Mouse (Mus musculus) MEL (cell line): ENCODE data around the gene Dlk1.

Experiments used
- CHD2 ChIP-seq: IDR thresholded peaks from 2 replicates; pipeline ENCODE4 v1.6.1; 2011; ENCODE audit warnings: low read length, improper control_type of control experiment
- CTCF ChIP-seq, 3 experiments: IDR thresholded peaks in 2 of 3; conservative IDR thresholded peaks in 1 of 3; 2 replicates each; pipeline ENCODE4 v1.5.1; 2011 to 2012; ENCODE audit warnings: low read length in 3 of 3, low read depth in 2 of 3, mild to moderate bottlenecking in 2 of 3, improper control_type of control experiment in 1 of 3, inconsistent platforms in 1 of 3, mixed read lengths in 1 of 3, moderate library complexity in 1 of 3; ENCODE audit not compliant: control insufficient read depth in 1 of 3, insufficient read depth in 1 of 3, poor library complexity in 1 of 3, severe bottlenecking in 1 of 3
- EP300 ChIP-seq, 2 experiments: IDR thresholded peaks; 2 replicates each; pipeline ENCODE4 v1.6.1; 2011; ENCODE audit warnings: improper control_type of control experiment in 2 of 2, low read length in 2 of 2, low read depth in 1 of 2, mild to moderate bottlenecking in 1 of 2
- GATA1 ChIP-seq: IDR thresholded peaks from 2 replicates; pipeline ENCODE4 v1.6.1; 2011; ENCODE audit warnings: low read depth, low read length, improper control_type of control experiment
- KAT2A ChIP-seq: conservative IDR thresholded peaks from 2 replicates; pipeline ENCODE4 v1.6.1; 2012; ENCODE audit warnings: low read depth, low read length, improper control_type of control experiment, inconsistent platforms
- MAFK ChIP-seq: IDR thresholded peaks from 2 replicates; pipeline ENCODE4 v1.6.1; 2011; ENCODE audit warnings: low read depth, mild to moderate bottlenecking, low read length, improper control_type of control experiment, borderline replicate concordance
- NRF1 ChIP-seq: IDR thresholded peaks from 2 replicates; pipeline ENCODE4 v1.6.1; 2014; ENCODE audit warnings: low read depth, mild to moderate bottlenecking, inconsistent platforms, low read length, improper control_type of control experiment, moderate library complexity; ENCODE audit not compliant: poor library complexity, insufficient read depth, severe bottlenecking
- POLR2A ChIP-seq, 2 experiments: IDR thresholded peaks; 2 replicates each; pipeline ENCODE4 v1.6.1; 2011 to 2012; ENCODE audit warnings: low read length in 2 of 2, mild to moderate bottlenecking in 2 of 2, control low read depth in 1 of 2, improper control_type of control experiment in 1 of 2, low read depth in 1 of 2, moderate library complexity in 1 of 2; ENCODE audit not compliant: control insufficient read depth in 1 of 2, insufficient read depth in 1 of 2, poor library complexity in 1 of 2
- RCOR1 ChIP-seq: IDR thresholded peaks from 2 replicates; pipeline ENCODE4 v1.6.1; 2012; ENCODE audit warnings: low read depth, mild to moderate bottlenecking, inconsistent platforms, low read length, improper control_type of control experiment
- SMC3 ChIP-seq: IDR thresholded peaks from 2 replicates; pipeline ENCODE4 v1.6.1; 2011; ENCODE audit warnings: low read depth, low read length, improper control_type of control experiment
- TBP ChIP-seq: IDR thresholded peaks from 2 replicates; pipeline ENCODE4 v1.8.0; 2011; ENCODE audit warnings: low read depth, low read length, improper control_type of control experiment
- ZC3H11A ChIP-seq: IDR thresholded peaks from 2 replicates; pipeline ENCODE4 v1.6.1; 2012; ENCODE audit warnings: low read depth, mild to moderate bottlenecking, inconsistent platforms, low read length, improper control_type of control experiment
- ZKSCAN1 ChIP-seq: IDR thresholded peaks from 2 replicates; pipeline ENCODE4 v1.6.1; 2012; ENCODE audit warnings: low read depth, mild to moderate bottlenecking, inconsistent platforms, low read length, improper control_type of control experiment, moderate library complexity
- ZNF384 ChIP-seq: IDR thresholded peaks from 2 replicates; pipeline ENCODE4 v1.6.1; 2012; ENCODE audit warnings: low read depth, mild to moderate bottlenecking, inconsistent platforms, low read length, improper control_type of control experiment

DNA sequence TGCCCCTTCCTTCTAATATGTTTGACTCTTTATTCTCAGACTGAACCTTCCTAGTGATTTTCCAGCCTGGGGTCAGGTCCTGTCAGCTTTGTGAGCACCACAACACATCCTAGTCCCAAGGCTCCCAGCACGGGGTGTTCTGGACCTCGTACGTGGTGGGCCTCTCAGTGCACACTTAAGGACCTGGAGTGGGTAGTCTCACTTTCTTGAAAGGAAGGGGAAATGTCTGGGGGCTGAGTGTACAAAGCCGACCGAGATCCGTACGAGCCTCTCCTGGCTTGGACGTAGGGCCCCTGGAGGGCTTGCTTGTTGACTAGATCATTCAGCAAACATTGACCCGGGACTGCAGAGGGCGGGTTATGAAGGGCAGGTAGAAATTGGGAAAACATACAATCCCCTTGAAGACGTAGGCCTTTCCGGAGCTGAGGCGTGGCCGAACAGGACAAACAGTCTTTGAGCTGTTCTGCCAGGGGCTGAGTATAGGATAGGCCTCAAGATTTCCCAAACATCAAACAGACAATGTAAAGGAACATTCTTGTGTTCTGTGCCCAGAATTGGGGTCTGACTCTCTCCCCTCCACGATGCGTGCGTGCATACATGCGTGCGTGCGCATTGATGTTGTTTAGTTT, 42.5 kb downstream of the Dlk1 start:
- TF ChIP-seq CTCF (IDR thresholded peaks at IDR 0.05 in 2 of 3, conservative IDR thresholded peaks at IDR 0.05 in 1 of 3; ENCODE audit: control insufficient read depth in 1 of 3, insufficient read depth in 1 of 3, low read depth in 2 of 3, low read length in 3 of 3, poor library complexity in 1 of 3, severe bottlenecking in 1 of 3) (no peak), POLR2A (IDR thresholded peaks at IDR 0.05; ENCODE audit: control insufficient read depth in 1 of 2, insufficient read depth in 1 of 2, low read depth in 1 of 2, low read length in 2 of 2, poor library complexity in 1 of 2) (no peak), RCOR1 (no peak), TBP (no peak), ZC3H11A (no peak), CHD2 (no peak), ZNF384 (no peak), MAFK (no peak), ZKSCAN1 (no peak), SMC3 (no peak), NRF1 (no peak), EP300 (IDR thresholded peaks at IDR 0.05; ENCODE audit: low read depth in 1 of 2, low read length in 2 of 2) (no peak), KAT2A (no peak), GATA1 (no peak)
